Mouse (Mus musculus) inflammation-experienced regulatory T-cells, adult 6 months (primary cell): ENCODE data around the gene Elavl4. TPM values are rescaled to one million over a fixed set of nuclear protein-coding genes. Genes with fewer than 3 reads are reported as not detected.

Experiments
- ATAC-seq: one replicate; pipeline ENCODE4 v1.8.0; 2017
- polyA plus RNA-seq, 3 experiments: library from polyadenylated mRNA; unstranded; fragments of 100-300 nt; shearing (Covaris generic); gene quantifications; one replicate each; pipeline ENCODE4 v1.2.1; 2017

The Elavl4 gene
- polyA plus RNA-seq, 3 experiments from 2014 or later: not detected

DNA sequence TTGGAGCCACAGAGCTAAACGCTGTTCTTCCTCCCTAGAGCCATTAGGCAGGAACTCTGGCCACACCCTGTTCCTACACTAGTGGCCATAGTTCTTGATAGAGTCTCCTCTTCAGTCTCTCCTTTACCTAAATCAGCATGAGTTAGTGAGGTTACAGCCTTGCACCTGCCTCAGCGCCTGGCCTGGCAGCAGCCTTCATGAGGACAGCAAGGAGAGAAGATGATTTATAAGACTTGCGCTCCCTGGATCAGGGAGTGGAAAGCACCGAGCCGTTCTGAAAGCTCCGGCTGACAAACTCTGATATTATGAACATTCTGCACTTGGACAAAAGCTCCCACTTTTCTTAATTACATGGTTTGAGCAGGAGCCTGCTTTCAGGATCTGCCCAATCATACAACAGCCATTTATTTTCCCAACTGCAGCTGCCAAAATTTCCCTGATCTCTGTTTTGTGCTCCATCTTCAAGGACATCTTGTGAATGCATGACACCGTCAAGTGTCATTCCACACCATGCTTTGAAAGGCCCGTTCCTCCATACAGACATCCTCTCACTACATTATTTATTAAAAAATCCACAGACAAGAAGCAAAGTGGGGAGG, 87.3 kb downstream of the Elavl4 start:
- ATAC-seq: no peak

DNA sequence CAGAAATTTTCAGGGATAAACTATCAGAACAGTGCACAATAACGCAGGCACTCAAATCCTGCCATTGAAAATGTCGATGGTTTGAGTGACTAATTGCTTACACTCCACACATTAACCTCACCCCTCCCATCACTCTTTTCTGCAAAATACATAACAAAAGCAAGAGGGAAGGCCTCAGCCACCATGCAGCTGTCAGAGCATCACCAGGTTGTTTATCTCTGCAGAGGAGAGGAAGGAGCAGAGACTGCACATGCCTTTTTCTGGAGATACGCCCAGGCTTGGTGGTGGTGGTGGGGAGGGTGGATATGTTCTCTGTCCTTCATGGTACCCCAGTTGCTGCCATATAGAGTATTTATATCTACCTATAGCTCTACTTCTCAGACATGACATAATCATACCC, 94.3 kb downstream of the Elavl4 start:
- ATAC-seq: no peak

DNA sequence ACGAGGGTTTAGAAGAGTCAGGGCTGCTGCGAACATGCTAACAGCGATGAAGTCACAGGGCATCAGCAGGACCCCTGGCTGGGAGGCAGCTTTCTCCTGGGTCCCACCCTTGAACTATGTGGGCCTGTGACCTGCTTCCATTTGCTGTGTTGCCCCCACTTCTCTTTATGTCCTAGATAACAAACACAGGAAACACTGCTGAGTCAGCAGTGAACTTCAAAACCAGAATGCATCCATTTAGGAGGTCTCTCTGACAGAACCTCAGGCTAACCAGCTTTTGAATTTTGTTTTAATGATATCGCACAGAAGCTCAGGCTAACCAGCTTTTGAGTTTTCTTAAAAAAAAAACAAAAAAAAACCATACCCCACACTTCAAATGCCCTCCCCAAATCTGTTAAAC, 96.1 kb downstream of the Elavl4 start:
- no peak for ATAC-seq

DNA sequence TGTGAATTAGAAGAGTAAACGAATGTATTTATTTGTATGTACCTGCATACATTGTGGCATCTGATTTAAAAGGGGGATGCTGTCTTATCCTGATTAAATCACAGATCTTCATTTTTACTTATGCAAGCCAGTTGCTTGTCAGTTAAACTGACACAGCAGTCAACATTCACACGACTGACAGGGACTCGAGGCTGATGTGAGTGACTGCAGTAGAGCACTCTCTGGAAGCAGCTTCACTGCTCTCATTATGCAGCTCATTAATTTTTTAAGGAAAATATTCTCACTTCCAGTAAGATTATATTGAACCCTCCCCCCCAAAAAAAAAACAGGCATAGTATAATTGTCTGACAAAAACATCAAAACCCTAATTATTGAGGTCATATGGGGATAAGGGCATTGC, 101.7 kb downstream of the Elavl4 start:
- no peak for ATAC-seq

DNA sequence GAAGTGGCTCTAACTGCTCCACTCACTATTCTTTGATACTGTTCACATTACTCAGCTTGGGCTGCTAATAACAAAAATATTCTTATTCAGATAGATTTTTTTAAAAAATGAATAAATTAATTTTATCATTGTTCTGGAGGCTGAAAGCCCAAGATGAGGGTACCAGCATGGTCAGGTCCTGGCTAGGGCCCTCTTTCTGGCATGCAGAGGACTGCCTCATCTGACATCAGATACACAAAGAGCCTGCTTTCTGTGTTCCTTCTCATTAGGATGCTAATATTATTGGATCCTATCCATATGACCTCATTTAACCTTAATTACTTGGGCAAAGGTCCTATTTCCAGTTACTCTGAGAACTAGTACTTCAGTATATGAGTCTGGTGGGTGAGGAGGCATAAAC, 108.8 kb downstream of the Elavl4 start:
- ATAC-seq: no peak

DNA sequence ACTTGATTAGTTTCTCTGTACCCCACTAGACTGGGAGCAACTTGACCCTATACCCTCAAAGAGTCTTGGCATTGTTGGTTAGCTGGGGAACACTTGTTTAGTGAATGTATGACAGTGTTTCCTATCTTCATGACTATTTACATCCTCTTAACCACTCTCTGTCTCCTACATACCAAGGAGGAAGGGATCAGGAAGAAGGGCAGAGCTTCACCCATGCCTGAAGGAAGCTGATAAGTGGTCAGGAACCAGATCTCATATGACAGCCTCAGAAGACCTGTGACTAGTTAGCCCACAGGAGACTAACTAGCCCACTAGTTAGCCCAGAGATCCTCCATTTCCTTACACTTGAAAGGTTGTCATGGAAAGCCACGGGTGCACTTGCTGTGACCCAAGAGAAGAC, 117.2 kb downstream of the Elavl4 start:
- no peak for ATAC-seq

DNA sequence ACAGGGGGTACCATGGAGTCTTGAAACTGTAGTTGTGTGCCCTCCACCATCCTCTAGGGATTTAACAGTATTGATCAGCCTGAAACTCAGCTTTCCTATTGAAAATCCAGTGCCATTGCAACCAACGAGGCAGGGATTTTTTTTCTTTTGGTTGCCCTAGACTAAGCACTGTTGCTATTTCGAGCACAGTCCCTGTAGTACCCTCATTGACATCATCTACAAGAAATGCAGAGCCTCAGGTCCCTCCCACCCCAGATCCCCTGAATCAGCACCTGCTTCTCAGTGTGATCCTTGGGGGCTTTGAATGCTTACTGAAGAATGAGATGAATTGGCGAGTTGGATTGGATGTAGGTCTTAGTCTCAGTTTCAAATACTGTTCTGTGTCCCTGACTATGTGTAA, 119.4 kb downstream of the Elavl4 start:
- ATAC-seq: no peak

DNA sequence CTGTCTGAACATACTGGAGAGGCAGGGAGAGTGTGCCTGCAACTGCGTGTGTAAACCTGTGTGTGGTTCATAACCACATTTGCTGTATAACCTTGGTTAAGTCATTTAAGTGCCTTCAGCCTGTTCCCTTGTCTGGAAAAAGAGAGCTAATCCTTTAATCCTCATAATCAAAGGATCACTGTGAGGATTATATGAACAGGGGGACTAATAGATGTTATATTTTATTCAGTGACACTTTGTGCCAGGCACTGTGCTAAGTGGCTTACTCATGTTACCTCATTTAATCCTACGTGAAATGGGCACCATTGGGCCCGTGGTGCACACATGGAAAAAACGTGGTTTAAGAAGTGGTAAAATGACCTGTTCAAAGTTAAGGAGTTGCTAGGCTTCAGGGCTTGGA, 119.9 kb downstream of the Elavl4 start:
- no peak for ATAC-seq

DNA sequence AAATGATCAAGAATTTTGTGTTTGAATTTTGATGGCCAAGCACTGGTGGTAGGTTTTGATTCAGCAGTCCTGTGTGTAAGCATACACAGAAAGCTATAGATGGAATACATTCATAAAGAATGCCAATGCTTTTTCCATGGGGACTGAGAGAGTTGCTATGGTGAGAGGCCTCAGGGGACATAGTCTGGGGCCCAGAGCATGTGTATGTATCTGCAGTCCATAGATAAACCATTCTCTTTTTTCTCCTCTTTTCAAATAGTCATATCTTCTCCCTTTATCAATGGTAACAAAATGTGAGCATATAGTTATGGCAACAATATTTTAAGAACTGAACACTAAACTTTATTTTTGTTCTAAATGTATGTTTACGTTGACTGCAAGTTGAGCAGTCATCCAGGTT, 122.1 kb downstream of the Elavl4 start:
- no peak for ATAC-seq

DNA sequence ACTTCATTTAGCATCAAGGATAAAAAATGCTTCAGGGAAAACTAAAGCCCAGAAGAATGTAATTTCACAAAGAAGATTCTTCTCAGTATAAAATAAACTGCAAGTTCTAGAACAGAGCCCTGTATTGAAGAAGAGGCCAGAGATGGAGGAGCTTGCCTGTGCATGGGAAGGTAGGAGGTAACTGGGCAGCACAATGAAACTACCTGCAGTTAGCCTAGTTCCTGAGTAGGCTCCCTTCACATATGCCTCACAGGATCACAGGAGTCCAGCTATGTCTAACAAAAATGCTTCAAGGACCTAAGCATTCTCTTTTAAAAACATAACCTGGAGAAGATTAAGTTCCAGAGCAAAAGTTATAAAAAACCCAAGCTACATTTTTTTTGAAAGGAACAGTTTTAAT, 122.5 kb downstream of the Elavl4 start:
- no peak for ATAC-seq

DNA sequence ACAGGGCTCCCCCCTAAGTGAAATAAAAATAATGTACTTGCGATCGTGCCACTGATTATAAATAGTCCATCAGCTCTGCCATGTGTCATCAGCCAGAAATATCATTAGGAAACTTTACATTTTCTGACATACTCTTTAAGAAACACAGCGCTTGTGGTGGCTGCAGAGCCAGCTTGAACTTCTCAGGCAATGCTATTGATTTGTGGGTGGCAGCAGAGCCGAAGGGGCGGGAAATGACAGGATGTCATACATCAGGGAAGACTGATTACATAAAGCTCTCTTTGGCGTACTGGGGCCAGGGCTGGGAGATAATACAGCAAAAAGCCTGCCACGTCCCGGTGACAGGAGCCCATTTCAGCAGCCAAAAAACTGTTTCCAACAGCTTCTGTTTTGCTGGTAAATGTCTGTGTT, 124.1 kb downstream of the Elavl4 start:
- ATAC-seq: no peak

DNA sequence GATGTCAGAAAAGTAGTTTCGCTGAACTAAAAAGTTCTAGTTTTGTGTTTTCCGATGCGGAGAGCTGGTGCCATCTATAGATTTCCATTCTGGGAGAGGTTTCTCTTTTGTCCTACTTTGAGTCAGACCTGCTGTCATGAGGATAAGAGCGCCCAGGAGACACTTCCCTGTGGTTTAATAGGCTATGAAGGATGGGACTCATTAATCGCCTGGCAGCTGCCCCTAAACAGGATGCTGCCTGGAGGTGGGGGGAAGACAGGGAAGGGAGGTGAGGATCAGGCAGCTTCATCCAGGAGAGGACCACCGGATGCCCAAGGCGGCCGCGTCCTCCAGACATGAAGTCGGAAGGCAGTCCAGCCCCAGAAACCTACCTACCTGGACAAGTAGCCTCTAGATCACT, 126.2 kb downstream of the Elavl4 start:
- ATAC-seq: no peak

DNA sequence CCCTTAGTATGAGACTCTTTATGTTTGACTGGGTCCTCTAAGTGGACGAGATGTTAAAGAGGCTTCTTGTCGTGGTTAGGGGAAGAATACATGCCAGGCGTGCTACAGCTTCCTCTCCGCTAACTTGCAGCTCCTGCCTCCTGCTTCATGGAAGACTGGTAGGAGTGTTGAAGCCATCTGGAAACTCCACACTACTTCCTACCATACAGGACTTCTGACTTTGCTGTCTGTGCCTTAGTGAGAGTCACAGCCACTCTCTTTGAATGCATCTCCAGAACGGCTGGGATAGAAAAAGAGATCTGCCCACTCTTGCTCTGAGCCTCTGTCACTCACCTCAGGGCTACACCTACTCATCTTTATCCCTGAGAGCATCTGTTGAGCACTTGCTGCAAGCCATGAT, 132.9 kb downstream of the Elavl4 start:
- ATAC-seq: no peak

DNA sequence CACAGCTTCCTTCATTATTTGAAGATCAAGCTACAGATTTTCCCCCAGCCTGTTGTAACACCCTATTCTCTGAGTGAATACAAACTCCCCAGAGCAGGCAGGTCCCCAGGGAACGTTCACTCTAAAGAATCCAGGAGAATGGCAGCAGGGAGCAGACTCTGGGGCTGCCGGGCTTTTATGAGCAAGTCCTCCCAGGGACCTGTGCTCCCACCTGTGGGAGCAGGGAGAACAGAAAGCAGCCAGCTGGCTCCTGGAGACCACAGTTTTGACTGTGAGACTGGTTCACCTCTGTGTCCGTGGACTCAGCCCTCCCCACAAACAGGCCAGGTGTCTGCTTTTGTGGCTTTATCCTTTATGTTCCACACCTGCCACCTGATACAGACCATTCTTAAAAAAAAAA, 134.2 kb downstream of the Elavl4 start:
- ATAC-seq: no peak

DNA sequence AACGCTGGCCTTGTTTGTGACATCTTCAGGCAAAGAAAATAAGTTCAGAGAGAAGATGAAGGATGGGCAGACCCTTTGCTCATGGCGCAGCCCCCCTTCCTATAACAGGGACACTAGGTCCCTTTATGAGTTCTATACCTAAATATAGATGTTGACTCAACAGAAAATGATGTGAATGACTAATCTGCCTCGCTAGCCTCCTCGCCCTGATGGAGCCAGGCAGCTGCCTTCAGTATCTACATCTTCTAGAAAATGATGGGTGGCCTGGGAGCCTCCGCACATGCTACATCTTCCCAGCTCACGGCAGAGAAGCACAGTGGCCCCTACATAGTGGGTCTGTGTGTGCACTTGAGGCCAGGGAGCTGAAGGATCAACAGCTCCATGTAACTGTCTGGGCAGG, 137.2 kb downstream of the Elavl4 start:
- ATAC-seq: no peak

DNA sequence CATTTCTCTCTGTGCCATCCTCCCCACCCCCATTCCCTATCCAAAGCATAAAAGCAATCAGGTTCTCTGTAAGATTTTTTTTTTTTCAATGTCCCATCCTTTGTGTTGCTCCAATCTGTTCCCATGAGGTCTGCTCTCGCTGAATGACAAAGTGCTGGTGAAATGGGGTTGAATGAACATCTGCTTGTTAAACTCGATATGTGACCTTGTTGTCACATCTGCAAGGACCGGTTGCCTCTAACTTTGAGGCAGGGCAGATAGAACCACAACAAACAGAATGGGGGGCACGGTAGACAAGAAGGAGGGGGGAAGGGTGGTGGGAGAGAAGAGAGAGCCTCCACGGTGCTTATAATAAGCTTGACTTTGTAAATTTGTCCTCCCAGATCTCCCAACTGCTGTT, 138.0 kb downstream of the Elavl4 start:
- ATAC-seq: no peak

DNA sequence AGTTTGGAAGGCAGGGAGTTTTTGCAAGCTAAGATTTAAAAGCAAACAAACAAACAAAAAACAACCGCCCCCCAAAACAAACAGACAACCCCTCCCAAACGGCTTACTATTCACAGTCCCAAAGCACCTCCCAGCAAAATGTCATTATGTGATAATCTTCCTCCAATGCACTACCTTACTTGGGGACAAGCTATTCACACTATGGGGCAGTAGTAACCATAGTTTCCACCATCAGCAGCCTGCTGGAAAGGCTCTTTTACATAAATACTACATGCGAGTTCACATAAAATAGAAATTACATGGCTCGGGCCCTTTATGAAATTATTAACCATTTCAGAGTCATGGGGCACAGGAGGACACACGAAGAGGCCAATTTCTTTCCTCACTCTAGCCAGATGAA, 141.5 kb downstream of the Elavl4 start:
- ATAC-seq: no peak

DNA sequence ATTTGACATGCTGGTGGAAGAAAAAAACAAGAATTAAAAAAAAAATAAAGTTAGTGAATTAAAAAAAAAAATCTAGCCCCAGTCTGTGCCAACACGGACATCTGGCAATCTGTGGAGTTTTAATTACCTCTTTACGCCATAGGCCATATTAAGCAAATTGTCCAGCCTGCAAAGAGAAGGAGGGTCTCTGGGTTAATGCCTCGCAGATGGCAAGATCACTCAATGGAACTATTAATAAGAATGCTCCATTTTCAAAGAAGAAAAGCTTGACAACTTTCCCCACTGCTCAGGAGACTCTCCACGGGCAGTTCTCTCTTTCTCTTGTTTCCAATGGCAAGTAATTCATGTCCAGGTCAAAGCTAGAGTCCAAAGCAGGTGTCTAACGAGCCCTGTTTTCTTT, 142.1 kb downstream of the Elavl4 start:
- no peak for ATAC-seq

DNA sequence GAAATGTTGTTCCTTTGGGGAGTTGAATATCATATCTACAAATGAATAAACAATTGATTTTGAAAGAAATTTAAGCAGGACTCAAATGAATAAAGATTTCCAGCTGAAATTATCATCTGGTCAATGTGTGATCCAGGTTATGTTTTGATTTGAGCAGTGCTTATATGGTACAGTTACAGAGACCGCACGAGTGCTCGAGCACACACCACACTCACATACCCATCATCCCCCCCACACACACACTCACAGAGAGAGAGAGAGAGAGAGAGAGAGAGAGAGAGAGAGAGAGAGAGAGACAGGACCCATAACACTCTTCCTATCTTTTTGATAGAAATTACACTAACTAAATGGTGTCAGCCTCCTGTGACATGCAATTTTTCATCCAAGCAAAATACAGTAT, 150.0 kb downstream of the Elavl4 start:
- ATAC-seq: no peak

DNA sequence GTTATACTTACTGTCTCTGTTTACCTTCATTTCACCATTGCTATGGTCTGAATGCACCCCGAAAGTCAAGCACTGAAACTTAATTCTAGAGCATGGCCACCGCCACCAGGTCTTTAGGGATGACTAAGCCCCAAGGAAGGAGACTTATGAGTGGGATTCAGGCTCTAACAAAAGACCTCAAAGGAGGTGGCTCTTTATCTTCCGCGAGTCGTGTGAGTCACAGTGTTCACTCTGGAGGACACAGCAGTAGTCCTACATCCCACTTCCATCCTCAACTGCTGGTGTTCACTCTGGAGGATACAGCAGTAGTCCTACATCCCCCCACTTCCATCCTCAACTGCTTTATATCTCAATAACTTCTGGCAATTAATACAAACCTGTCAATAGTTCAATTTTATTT, 151.8 kb downstream of the Elavl4 start:
- ATAC-seq: no peak

DNA sequence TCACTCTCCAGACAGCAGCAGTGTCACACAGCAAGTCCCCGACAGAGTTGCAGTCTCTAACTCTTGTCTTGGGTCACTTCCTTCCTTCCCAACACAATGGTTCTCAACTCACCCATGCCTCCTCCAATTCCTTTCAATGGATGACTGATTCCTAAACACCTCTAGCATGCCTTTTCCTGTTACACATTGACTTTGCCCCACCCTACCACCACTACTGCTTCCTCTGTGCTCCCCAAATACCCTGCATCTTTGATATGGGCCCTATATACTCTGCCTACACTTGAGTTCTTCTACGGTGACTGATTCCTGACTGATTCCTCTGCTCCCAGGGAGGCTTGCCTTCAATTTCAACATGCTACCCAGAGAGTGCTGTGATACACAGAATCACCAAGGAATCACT, 153.1 kb downstream of the Elavl4 start:
- no peak for ATAC-seq

DNA sequence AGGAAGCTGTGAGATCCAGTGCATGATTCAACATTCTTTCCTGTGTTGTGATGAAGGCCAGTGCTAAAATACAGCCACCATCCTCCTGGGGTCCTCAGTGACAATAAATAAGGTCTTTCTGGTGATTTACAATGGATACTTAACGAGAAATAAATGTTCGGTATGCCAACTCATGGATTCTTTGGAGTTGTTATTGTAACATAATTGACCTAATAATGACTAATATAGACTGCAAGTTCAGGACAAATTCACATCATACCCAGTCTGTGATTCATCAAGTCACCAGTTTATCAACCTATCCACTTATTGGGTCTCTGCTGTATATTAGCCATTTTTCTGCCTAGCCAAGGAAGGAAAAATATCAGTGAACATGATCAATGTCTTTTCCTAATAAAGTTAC, 174.4 kb downstream of the Elavl4 start:
- no peak for ATAC-seq

DNA sequence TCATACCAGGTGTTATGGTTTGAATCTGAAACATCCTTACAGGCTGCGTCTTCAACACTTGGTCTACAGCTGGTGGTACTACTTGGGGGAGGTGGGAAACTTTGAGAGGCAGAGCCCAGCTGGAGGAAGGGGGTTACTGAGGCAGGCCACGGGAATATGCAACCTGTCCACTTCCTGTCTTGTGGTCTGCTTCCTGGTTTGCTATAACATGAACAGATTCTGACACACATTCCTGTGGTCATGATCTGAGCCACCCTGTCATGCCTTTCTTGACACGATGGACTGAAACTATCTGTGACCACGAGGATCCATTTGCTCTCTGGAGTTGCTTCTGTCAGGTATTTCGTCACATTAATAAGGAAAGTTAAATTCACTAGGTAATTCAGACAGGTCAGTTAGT, 179.7 kb downstream of the Elavl4 start:
- ATAC-seq: no peak

DNA sequence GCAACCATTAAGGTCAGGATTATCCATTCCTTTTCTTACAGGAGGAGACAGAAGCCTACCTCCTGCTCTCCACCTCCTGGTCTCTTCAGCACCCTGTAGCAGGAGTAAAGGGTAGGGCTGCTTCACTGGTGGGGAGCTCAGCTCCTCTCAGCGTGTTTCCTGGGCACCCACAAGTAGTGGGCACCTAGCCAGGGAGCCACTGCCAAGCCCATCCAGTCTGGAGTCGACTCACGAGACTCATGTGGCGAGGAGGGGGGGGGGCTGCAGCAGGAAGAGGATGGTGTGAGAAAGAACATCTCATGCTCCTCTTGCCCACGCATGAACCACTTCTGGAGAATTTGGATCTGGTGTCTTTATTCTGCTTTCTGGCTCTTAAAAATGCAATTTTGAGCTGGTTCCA, 186.5 kb downstream of the Elavl4 start:
- ATAC-seq: no peak

DNA sequence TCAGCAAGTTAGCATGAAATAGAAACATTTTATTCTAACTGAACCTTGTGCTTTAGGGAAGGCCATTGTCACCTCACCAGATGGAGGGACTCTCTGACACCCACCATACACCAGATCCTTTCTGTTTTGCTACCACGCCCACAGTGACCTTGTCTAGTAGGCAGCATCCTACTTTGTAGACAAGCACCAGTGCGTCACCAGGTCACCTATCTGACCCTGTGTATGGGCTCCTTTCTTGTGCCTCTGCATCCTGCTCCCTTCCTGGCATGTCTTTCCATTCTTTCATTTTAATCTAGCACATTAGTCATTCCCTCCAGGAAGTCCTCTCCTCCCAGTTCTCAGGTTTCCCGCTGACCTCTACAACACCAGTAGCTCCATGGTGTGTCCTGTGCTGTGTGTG, 190.1 kb downstream of the Elavl4 start:
- no peak for ATAC-seq
